Mouse (Mus musculus) effector memory CD4-positive, alpha-beta T cell, adult 5 months (primary cell): ENCODE results near the gene Med25. TPM values are rescaled to one million over a fixed set of nuclear protein-coding genes. Genes with fewer than 3 reads are reported as not detected.

ENCODE experiments used
- polyA plus RNA-seq: library from polyadenylated mRNA; unstranded; fragments of 100-300 nt; shearing (Covaris generic); gene quantifications from one replicate; pipeline ENCODE4 v1.2.1, GENCODE M21; 2017

The Med25 gene
- polyA plus RNA-seq, result 54.0 TPM

DNA sequence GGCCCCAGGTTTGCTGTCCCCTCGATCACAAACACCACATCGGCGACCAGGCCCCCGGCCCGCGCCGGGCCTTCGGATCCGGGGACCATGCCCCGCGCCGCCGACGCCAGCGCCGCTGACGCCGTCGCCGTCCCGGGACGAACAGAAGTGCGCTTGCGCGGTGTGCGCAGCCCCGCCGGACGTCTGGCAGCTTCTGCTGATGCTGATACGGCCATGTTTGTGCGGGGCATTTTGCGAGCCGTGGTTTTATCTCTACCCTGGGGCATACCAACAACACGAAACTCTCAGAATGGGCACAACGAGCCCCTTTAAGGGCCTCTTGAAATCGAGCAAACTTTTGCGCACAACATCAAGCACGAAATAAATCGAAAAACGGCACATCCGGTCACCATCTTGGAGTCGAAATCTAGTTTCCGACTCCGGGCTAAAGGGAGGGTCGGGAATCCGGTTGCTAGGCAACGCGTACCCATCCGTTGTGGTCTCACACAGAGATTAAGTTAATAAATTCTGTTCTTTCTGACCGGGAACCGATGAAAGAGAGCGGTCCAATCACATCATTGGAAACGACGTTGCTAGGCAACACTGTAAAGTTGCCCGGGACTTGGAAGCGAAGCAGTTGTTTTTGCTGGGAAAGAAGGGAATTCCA, at the start of gene Med25:
Med25 (minus strand) TSS at position 437 of the 646 bp plus-strand sequence.

DNA sequence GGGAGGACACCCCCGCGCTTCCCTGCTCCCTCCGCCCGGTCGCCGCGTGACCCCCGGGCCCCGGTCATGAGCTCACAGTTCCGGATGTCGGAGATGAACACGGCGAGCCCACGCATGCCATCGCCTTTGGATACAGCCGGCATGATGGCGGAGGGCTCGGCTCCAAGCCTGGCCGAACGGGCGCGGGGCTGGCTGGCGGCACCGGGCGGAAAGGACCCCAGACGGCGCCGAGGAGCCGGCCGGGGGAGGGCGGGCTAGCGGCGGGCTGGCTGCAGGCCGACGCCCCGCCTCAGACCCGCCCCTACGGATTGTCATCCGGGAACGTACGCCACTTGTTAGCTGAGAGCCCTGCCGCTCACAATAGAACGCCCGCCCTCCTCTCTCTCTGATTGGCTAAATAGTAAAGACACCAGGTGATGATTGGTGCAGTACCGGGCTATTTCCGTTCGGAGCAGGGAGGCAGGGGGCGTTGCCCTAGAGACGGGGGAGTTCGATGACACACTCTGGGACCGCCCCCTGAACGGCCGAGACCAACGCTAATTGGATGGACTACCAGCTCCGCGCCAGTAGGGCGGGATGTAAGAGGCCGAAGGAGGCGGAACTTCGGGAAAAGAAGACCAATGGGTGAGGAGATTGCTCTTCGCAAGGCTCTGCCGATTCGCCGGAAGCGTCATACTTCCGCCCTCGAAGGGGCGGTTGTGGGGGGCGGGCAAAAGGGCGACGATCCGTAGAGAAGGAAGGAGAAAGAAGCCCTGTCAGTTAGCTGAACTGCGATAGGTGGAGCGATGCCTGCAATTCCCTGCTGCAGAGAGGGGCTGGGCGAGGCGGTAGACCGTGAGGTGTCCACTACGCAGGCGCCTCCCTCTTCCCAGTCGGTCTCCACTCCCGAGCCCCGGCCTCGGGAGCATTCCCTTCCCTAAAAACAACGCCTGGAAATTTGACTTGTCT, 37.0 kb upstream of the Med25 start, which contains the start of gene Ap2a1:
Ap2a1 (minus strand) TSS at position 293 of the 948 bp plus-strand sequence.

DNA sequence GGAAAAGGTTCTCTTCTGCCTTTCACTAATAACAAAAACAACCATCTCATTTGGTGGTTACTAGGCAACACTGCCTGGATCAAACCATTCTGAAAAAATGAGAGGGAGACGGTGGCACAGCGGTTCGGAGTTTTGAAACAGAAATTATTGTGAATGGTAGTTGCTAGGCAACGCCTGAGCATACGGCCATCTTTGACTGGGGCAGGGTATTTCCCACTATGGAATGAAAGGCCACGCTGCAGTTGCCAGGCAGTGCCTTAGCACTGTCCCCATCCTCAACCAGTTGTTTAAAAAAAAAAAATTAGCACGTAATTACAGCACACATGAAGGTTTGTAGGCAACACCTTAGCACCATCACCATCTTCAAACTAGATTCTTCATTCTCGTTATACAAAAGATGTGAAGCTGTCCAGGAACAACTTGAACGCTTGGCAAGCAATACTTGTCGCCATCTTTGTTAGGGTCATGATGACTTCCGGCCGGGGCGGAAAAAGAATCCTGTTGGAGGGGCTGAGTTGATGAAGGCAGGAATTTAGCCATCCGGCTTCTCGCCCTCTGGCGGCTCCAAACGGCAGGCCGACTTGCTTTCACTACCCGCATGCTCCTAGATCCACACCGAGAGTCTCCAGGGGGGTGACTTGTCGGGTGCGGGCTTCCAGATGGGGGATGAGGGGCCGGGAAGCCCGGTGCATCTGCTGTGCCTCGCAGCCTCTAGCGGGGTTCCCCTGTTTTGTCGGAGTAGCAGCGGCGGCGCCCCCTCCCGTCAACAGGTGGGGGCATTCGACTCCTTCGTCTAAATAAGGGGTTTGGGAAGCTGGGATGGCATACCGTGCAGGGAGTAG, 3.3 kb upstream of the Med25 start, which contains the start of gene Fuz:
Fuz (plus strand) TSS at position 487 of the 842 bp plus-strand sequence.

DNA sequence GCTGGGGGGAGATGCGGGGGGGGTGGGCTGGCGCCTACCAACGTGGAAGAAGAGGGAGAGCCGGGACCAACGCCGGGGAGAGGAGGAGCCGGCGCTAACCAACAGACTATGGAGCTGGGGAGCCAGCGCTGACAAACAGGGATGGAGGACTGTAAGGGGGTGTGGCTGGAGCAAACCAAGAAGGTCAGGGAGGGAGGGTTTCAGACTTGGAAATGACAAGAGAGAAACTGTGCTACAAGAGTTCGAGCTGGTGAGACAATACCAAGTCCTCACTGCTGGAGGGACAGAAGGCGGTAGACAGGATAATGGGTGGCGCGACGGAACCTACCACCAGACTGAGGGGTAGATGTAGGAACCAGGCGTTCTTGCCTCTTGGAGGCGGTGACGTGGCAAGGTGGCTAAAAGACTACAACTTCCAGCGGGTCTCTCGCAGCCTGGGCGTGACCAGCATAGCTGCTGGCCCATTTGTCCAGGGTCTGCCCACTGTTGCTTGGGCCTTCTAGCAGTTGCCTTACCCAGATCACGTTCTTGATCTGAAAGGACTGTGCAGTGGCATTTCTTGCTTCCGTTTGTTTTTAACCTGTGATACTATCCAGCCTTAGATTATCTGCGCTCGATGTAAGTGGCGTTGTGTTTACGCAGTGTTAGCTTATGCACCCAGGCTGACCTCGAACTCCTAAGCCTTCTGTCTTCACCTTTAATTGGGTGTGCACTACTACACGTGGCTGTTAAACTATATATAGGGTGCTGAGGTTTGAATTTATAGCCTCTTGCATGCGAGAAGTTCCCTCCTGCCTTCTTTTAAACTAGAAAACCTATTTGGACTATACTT, 22.6 kb downstream of the Med25 start, which contains the start of gene Ptov1:
Ptov1 (minus strand) TSS at position 92 of the 832 bp plus-strand sequence.

DNA sequence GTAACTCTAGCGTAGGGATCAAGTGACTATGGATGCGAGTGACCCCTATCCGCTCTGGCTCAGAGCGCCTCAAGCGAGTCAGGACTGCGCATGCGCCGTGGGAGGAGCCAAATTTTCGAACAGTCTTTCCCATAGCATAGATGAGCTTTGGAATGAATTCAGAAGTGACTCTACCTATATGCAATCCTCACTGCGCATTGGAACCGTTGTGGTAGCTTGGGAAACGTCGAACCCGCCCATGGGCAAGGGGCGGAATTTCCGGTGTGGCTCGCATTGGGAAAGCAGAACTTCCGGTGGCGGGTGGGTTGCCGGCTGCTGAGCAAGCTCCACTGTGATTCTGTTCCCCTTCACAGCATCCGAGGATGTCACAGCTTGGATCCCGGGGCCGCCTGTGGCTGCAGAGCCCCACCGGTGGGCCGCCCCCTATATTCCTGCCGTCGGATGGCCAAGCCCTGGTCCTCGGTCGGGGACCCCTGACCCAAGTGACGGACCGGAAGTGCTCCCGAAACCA, 35.4 kb downstream of the Med25 start, which contains the start of gene Pnkp:
Pnkp (plus strand) TSS at position 98 of the 511 bp plus-strand sequence.

DNA sequence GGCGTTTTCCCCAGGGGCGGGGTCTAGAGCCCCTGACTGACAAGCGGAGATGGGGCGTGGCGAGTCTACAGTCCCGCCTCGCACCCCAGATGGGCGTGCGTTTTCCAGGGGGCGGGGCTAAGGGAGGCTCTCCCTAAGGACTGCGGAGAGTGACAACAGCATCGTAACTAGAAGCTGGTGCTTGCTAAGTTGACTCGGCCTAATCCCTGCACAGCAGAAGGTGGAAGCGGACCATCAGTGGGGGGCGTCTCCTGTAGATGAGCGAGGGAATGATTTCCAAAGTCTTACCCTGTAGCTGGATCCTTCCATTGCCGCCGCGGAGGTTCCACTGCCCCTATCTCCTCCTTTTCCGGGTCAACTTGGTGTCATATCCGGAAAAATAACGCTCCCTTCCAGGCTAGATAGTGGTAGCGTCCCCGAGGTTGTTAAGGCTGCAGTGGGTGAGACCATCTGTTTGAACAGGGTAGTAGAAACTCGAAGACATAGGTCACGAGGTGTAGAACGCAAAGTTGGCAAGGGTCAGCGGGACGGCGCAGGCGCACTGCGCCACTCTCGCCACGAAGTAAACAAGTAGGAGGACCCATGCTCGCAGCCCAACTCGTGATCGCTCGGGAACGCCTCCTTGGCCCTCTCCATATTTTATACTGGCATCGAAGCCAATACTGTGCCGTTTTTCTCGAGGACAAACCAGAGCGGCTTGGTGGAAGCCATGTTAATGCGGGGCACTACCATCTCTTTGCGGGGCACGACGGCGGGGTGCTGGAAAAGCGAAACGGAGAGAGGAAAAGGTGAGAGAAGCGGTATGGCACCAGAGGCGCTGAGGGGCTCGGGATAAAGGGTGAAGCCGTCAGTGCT, 43.7 kb downstream of the Med25 start, which contains the start of the genes Akt1s1 and Tbc1d17:
Akt1s1 (plus strand) TSS at position 431 of the 855 bp plus-strand sequence.
Tbc1d17 (minus strand) TSS at position 519 of the 855 bp plus-strand sequence.

Other genes with a start within 250 kb of the Med25 start
- not detected for gene Myh14, start 221.9 kb downstream of the Med25 start, polyA plus RNA-seq
- gene Izumo2, start 184.0 kb downstream of the Med25 start, polyA plus RNA-seq, result not detected
- gene Vrk3, start 144.3 kb downstream of the Med25 start, polyA plus RNA-seq, result 80.0 TPM
- gene Zfp473, start 141.7 kb downstream of the Med25 start, polyA plus RNA-seq, result 0.51 TPM
- gene Nup62, start 76.6 kb downstream of the Med25 start, polyA plus RNA-seq, result 32.1 TPM
- 0.36 TPM for gene Il4i1, start 76.3 kb downstream of the Med25 start, polyA plus RNA-seq
- 0.29 TPM for gene Atf5, start 76.1 kb downstream of the Med25 start, polyA plus RNA-seq
- 20.9 TPM for gene Akt1s1, start 43.7 kb downstream of the Med25 start, polyA plus RNA-seq
- 79.9 TPM for gene Tbc1d17, start 43.6 kb downstream of the Med25 start, polyA plus RNA-seq
- gene Pnkp, start 35.6 kb downstream of the Med25 start, polyA plus RNA-seq, result 49.2 TPM
- gene Ptov1, start 22.9 kb downstream of the Med25 start, polyA plus RNA-seq, result 33.5 TPM
- gene Fuz, start 3.4 kb upstream of the Med25 start, polyA plus RNA-seq, result 19.8 TPM
- gene Ap2a1, start 36.8 kb upstream of the Med25 start, polyA plus RNA-seq, result 48.2 TPM
- not detected for gene Tsks, start 50.5 kb upstream of the Med25 start, polyA plus RNA-seq
- gene Cpt1c, start 82.1 kb upstream of the Med25 start, polyA plus RNA-seq, result 0.44 TPM
- 120 TPM for gene Prmt1, start 93.9 kb upstream of the Med25 start, polyA plus RNA-seq
- gene Irf3, start 104.9 kb upstream of the Med25 start, polyA plus RNA-seq, result 121 TPM
- gene Bcl2l12, start 106.0 kb upstream of the Med25 start, polyA plus RNA-seq, result 11.6 TPM
- 24.6 TPM for gene Scaf1, start 123.7 kb upstream of the Med25 start, polyA plus RNA-seq
- gene Rras, start 125.2 kb upstream of the Med25 start, polyA plus RNA-seq, result 21.5 TPM
- gene Prr12, start 160.2 kb upstream of the Med25 start, polyA plus RNA-seq, result 2.0 TPM
- 85.4 TPM for gene Nosip, start 169.7 kb upstream of the Med25 start, polyA plus RNA-seq
- 1.2 TPM for gene Prrg2, start 170.0 kb upstream of the Med25 start, polyA plus RNA-seq
- gene Rcn3, start 199.5 kb upstream of the Med25 start, polyA plus RNA-seq, result 4.0 TPM
- gene Fcgrt, start 211.1 kb upstream of the Med25 start, polyA plus RNA-seq, result 5.7 TPM
- 1,926 TPM for gene Rps11, start 231.7 kb upstream of the Med25 start, polyA plus RNA-seq
- gene Rpl13a, start 236.0 kb upstream of the Med25 start, polyA plus RNA-seq, result 3,339 TPM
- gene Gm45713, start 243.5 kb upstream of the Med25 start, polyA plus RNA-seq, result not detected
- gene Flt3l, start 243.7 kb upstream of the Med25 start, polyA plus RNA-seq, result 136 TPM